Mouse (Mus musculus): ENCODE measurements around the gene Fam193a. TPM values are rescaled to one million over a fixed set of nuclear protein-coding genes. Genes with fewer than 3 reads are reported as not detected.
A peak's percentile ranks its signal among the peaks of the same experiment; 100 is the strongest.

Gene Fam193a
- polyA plus RNA-seq, 1 experiment from 2014 or later: 7.6 TPM

GRCm38 (mm10) chr5:34485731-34486130 lies 116.0 kb downstream of the Fam193a start:
- peaks cover 13% of the 10 kb centered on the region for H3K36me3 ChIP-seq
- no peaks in the 10 kb centered on the region for H3K27me3 ChIP-seq (replicated peaks)
- 91% methylated on average over 15 of the region's 15 CpGs for WGBS
- no peak overlapping the region for H3K4me3 ChIP-seq (replicated peaks)
- H3K4me1 ChIP-seq (replicated peaks): no peaks in the 10 kb centered on the region
- H3K27ac ChIP-seq: no peak overlapping the region
- no peaks in the 10 kb centered on the region for H3K9me3 ChIP-seq
- no peak overlapping the region for H3K4me2 ChIP-seq (replicated peaks)
- no peak for ATAC-seq
- no peak overlapping the region for H3K9ac ChIP-seq

DNA sequence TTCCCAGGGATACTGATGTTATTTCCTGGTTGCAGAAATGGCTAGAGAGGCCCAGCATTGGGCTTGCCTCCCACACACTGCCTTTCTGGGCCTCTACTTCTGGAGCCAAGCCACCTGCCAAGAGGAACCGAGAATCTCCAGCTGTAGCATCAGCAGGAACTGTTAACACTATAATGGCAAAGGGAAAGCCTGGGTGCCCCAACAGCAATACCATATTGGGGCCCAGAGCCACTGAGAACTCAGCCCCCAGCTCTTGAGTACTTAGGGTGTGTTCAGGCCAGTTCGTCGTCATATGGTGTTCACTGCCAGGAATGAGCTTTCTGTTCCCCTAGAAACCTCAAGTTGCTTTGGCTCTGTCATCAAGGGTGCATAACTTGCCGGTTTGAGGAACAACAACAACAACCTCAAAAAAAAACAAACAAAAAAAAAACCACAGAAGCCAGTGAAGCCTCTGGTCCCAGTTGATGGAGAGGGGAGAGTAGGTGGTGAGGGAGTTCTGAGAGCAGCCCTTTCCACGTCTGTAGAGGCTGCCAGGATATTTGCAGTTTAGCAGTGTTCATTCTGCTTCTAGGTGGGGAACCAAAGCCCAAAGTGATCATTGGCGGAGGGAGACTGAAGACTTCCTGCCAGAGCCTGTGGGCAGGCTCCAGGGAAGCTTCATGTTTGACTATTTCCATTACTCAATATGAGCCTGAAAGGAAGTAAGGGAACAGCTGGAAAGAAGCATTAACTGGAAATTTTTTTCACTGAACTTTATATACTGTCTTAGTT lies 117.8 kb downstream of the Fam193a start:
- H3K4me1 ChIP-seq (replicated peaks): no peaks in the 10 kb centered on the region
- no peak overlapping the region for H3K4me2 ChIP-seq (replicated peaks)
- H3K4me3 ChIP-seq (replicated peaks): no peak overlapping the region
- H3K9me3 ChIP-seq: no peaks in the 10 kb centered on the region
- H3K27ac ChIP-seq: no peak overlapping the region
- 72% methylated on average over 6 of the region's 6 CpGs for WGBS
- no peak overlapping the region for H3K9ac ChIP-seq
- ATAC-seq: no peak
- peaks cover 10% of the 10 kb centered on the region; the same call in 1 of the 2 replicates for H3K36me3 ChIP-seq
- no peaks in the 10 kb centered on the region for H3K27me3 ChIP-seq (replicated peaks)

DNA sequence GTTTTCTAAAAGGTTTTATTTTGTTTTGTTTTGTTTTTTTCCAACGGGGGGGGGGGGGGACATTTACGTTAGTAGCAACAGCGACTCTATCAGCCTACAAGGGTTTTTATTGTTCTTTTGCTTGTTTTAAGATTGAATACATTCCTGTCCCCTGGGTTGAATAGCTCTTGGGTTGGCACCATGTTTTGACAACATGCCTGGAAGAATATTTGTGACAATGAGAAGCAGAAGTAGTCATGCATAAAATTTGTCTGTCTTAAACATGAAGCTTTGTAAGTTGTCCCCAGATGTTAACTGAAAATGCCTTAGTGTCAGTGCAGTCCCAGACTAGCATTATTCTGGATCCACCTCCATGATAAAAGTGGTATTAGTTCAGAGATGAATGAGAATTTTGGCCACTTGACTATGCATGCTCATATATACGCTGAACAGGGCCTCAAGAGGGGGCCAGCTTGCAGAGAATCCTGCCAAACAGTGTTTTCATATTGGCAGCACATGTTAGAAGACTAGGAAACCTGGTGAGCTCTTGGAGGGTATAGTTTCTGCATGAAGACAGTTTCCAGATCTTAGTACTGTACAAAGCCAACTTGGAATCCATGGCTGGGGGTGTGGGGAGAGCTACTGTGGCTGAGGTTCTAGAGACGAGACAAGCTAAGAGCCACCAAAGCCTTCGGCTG lies 119.1 kb downstream of the Fam193a start:
- Histone ChIP-seq H3K36me3 (peaks cover 10% of the 10 kb centered on the region; the same call in 1 of the 2 replicates), H3K9me3 (no peaks in the 10 kb centered on the region), H3K4me3 (replicated peaks) (no peak overlapping the region), H3K4me2 (replicated peaks) (no peak overlapping the region), H3K27me3 (replicated peaks) (no peaks in the 10 kb centered on the region), H3K4me1 (replicated peaks) (no peaks in the 10 kb centered on the region), H3K27ac (no peak overlapping the region), H3K9ac (no peak overlapping the region)
- no peak for ATAC-seq
- WGBS: 74% methylated on average over 6 of the region's 6 CpGs

GRCm38 (mm10) chr5:34489418-34489787 lies 119.7 kb downstream of the Fam193a start:
- Histone ChIP-seq H3K4me1 (replicated peaks) (no peaks in the 10 kb centered on the region), H3K27me3 (replicated peaks) (no peaks in the 10 kb centered on the region), H3K9me3 (no peaks in the 10 kb centered on the region), H3K27ac (no peak overlapping the region), H3K36me3 (peaks cover 10% of the 10 kb centered on the region; the same call in 1 of the 2 replicates), H3K4me3 (replicated peaks) (no peak overlapping the region), H3K4me2 (replicated peaks) (no peak overlapping the region), H3K9ac (no peak overlapping the region)
- ATAC-seq: no peak
- WGBS: 91% methylated on average over 3 of the region's 3 CpGs

GRCm38 (mm10) chr5:34496745-34497144 lies 127.0 kb downstream of the Fam193a start:
- 49% methylated on average over 6 of the region's 6 CpGs for WGBS
- H3K27me3 ChIP-seq (replicated peaks): no peaks in the 10 kb centered on the region
- no peak overlapping the region for H3K9ac ChIP-seq
- H3K27ac ChIP-seq: no peak overlapping the region
- H3K4me2 ChIP-seq (replicated peaks): no peak overlapping the region
- no peaks in the 10 kb centered on the region for H3K4me1 ChIP-seq (replicated peaks)
- no peaks in the 10 kb centered on the region for H3K36me3 ChIP-seq
- H3K4me3 ChIP-seq (replicated peaks): no peak overlapping the region
- H3K9me3 ChIP-seq: no peaks in the 10 kb centered on the region
- ATAC-seq: no peak

DNA sequence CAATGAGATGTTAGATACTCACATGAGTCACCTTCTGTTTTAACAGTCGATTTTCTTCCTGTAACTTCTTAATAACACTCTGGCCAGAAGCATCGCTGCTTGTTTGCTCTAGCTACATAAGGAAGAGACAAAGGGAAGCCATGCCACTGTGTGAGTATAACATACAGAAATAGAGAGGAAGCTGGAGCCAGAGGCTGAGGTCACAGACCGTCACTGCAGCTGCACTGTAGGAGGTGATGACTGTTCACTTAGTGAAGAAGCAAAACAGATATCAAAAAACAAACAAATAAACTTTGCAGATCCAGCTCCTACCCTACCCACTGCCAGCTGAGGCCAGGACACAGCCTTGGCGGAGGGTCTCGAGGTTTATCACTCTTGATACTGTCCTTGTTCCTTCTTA lies 131.2 kb downstream of the Fam193a start:
- Histone ChIP-seq H3K4me1 (replicated peaks) (no peaks in the 10 kb centered on the region), H3K27ac (no peak overlapping the region), H3K9me3 (no peaks in the 10 kb centered on the region), H3K36me3 (no peaks in the 10 kb centered on the region), H3K9ac (no peak overlapping the region), H3K4me3 (replicated peaks) (no peak overlapping the region), H3K27me3 (replicated peaks) (no peaks in the 10 kb centered on the region), H3K4me2 (replicated peaks) (no peak overlapping the region)
- whole genome bisulfite sequencing: 76% methylated on average over 5 of the region's 5 CpGs
- ATAC-seq: no peak

DNA sequence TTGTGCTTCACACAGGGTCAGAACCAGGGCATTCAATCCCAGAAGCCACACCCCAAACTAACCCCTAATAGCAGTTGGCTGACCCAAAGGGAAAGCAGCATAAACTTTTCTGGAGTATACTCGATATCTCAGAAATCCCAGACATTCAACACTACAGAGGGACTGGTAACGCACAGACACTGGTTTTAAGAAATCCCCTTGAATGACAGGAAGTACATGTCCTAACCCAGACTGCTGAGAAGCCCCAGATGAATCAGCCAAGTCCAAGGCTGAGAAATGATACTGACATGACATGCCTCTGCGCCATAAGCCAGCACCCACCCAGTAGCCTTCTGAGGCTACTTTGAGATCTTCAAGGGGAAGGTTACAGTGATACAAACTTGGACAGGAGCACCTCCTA lies 131.9 kb downstream of the Fam193a start:
- Histone ChIP-seq H3K9me3 (no peaks in the 10 kb centered on the region), H3K36me3 (no peaks in the 10 kb centered on the region), H3K27ac (no peak overlapping the region), H3K27me3 (replicated peaks) (no peaks in the 10 kb centered on the region), H3K4me1 (replicated peaks) (no peaks in the 10 kb centered on the region), H3K4me3 (replicated peaks) (no peak overlapping the region), H3K4me2 (replicated peaks) (no peak overlapping the region), H3K9ac (no peak overlapping the region)
- no peak for ATAC-seq
- 65% methylated on average over 3 of the region's 3 CpGs for WGBS

- H3K36me3 ChIP-seq: no peaks in the 10 kb centered on the region
- H3K4me3 ChIP-seq (replicated peaks): no peak overlapping the region
- no peak overlapping the region for H3K4me2 ChIP-seq (replicated peaks)
- no peak overlapping the region for H3K9ac ChIP-seq
- no peaks in the 10 kb centered on the region for H3K27me3 ChIP-seq (replicated peaks)
- no peak overlapping the region for H3K27ac ChIP-seq
- ATAC-seq: no peak
- WGBS: 93% methylated on average over 1 of the region's 1 CpGs
- no peaks in the 10 kb centered on the region for H3K4me1 ChIP-seq (replicated peaks)
- H3K9me3 ChIP-seq: no peaks in the 10 kb centered on the region
These were observed 132.7 kb downstream of the Fam193a start for GRCm38 (mm10) chr5:34502411-34502810.

- no peaks in the 10 kb centered on the region for H3K27me3 ChIP-seq (replicated peaks)
- H3K4me1 ChIP-seq (replicated peaks): no peaks in the 10 kb centered on the region
- no peak overlapping the region for H3K27ac ChIP-seq
- no peak overlapping the region for H3K4me3 ChIP-seq (replicated peaks)
- H3K9me3 ChIP-seq: no peaks in the 10 kb centered on the region
- WGBS: 80% methylated on average over 6 of the region's 6 CpGs
- no peak overlapping the region for H3K4me2 ChIP-seq (replicated peaks)
- no peaks in the 10 kb centered on the region for H3K36me3 ChIP-seq
- no peak for ATAC-seq
- H3K9ac ChIP-seq: no peak overlapping the region
These were observed 133.1 kb downstream of the Fam193a start for GRCm38 (mm10) chr5:34502821-34503220.

GRCm38 (mm10) chr5:34512486-34512885 lies 142.8 kb downstream of the Fam193a start:
- Histone ChIP-seq H3K9ac (no peak overlapping the region), H3K36me3 (no peaks in the 10 kb centered on the region), H3K4me1 (replicated peaks) (no peaks in the 10 kb centered on the region), H3K4me2 (replicated peaks) (no peak overlapping the region), H3K27me3 (replicated peaks) (no peaks in the 10 kb centered on the region), H3K4me3 (replicated peaks) (no peak overlapping the region), H3K27ac (no peak overlapping the region), H3K9me3 (no peaks in the 10 kb centered on the region)
- 92% methylated on average over 3 of the region's 3 CpGs for WGBS
- ATAC-seq: no peak

- WGBS: under 1% methylated on average over 61 of the region's 64 CpGs
- Histone ChIP-seq H3K9ac (peak within 1 kb of the TSS; percentile 73), H3K4me2 (replicated peaks) (peak within 1 kb of the TSS; percentile 91), H3K36me3 (no peaks in the 10 kb centered on the region), H3K4me1 (replicated peaks) (no peaks in the 10 kb centered on the region), H3K9me3 (no peaks in the 10 kb centered on the region), H3K27me3 (replicated peaks) (no peaks in the 10 kb centered on the region), H3K27ac (no peak within 1 kb of the TSS), H3K4me3 (replicated peaks) (peak within 1 kb of the TSS; percentile 77)
- ATAC-seq: peak; percentile 99
These were observed 143.9 kb downstream of the Fam193a start, which contains the start of gene Tnip2 for GRCm38 (mm10) chr5:34513466-34514217. Gene Tnip2, minus strand, starts transcription at chr5:34513991.

- Histone ChIP-seq H3K9ac (peak overlapping the region; percentile 37), H3K36me3 (no peaks in the 10 kb centered on the region), H3K4me3 (replicated peaks) (peak overlapping the region; percentile 77), H3K27me3 (replicated peaks) (no peaks in the 10 kb centered on the region), H3K4me1 (replicated peaks) (no peaks in the 10 kb centered on the region), H3K27ac (no peak overlapping the region), H3K9me3 (no peaks in the 10 kb centered on the region), H3K4me2 (replicated peaks) (peak overlapping the region; percentile 91)
- 12% methylated on average over 7 of the region's 7 CpGs for WGBS
- ATAC-seq: peak; percentile 73
These were observed 144.5 kb downstream of the Fam193a start for GRCm38 (mm10) chr5:34514218-34514566.
